Mouse (Mus musculus) lung, postnatal 0 days (tissue): ENCODE data around the gene Ackr1. TPM values are rescaled to one million over a fixed set of nuclear protein-coding genes. Genes with fewer than 3 reads are reported as not detected.

Experiments used
- ATAC-seq: fragments of 200-750 bp; cut with Nextera tagmentation; 2 replicates; pipeline ENCODE4 v1.8.0; 2017; ENCODE audit warnings: moderate library complexity
- DNase-seq: peaks from one replicate; pipeline ENCODE4 v3.0.0-alpha.2; 2016; ENCODE audit warnings: low spot score
- H3K27ac ChIP-seq: fragments of 300-500 bp; sonication (generic); 2 replicates; pipeline ENCODE4 v1.5.1; 2014; ENCODE audit warnings: antibody characterized with exemption, mild to moderate bottlenecking, low read length, mixed read lengths
- H3K27me3 ChIP-seq: fragments of 300-500 bp; sonication (generic); replicated peaks from 2 replicates; pipeline ENCODE4 v1.6.1; 2014; ENCODE audit warnings: low read length, mixed read lengths; ENCODE audit not compliant: insufficient read depth
- H3K36me3 ChIP-seq: fragments of 300-500 bp; sonication (generic); 2 replicates; pipeline ENCODE4 v1.6.1; 2014; ENCODE audit warnings: low read length, mixed read lengths; ENCODE audit not compliant: insufficient read depth
- H3K4me1 ChIP-seq: fragments of 300-500 bp; sonication (generic); 2 replicates; pipeline ENCODE4 v1.6.1; 2014; ENCODE audit warnings: antibody characterized with exemption, low read depth, low read length, mixed read lengths; ENCODE audit not compliant: insufficient read depth
- H3K4me2 ChIP-seq: fragments of 300-500 bp; sonication (generic); replicated peaks from 2 replicates; pipeline ENCODE4 v1.6.1; 2014; ENCODE audit warnings: low read depth, mild to moderate bottlenecking, low read length, moderate library complexity, mixed read lengths
- H3K4me3 ChIP-seq: fragments of 300-500 bp; sonication (generic); 2 replicates; pipeline ENCODE4 v1.5.1; 2014; ENCODE audit warnings: low read depth, low read length
- H3K9ac ChIP-seq: fragments of 300-500 bp; sonication (generic); replicated peaks from 2 replicates; pipeline ENCODE4 v1.6.1; 2014; ENCODE audit warnings: low read depth, mild to moderate bottlenecking
- H3K9me3 ChIP-seq: fragments of 300-500 bp; sonication (generic); 2 replicates; pipeline ENCODE4 v1.6.1; 2016; ENCODE audit warnings: low read length, mixed read lengths
- CTCF ChIP-seq: IDR thresholded peaks from 2 replicates; pipeline ENCODE4 v1.5.1; 2016; ENCODE audit warnings: antibody characterized with exemption, mild to moderate bottlenecking
- EP300 ChIP-seq: IDR thresholded peaks from 2 replicates; pipeline ENCODE4 v1.6.1; 2016; ENCODE audit warnings: antibody characterized with exemption, mild to moderate bottlenecking, control low read depth
- WGBS: fragments of 180-500 bp; shearing (Covaris S2); extraction: QIAGEN DNeasy Blood & Tissue Kit; methylation state at CpG from one replicate; pipeline ENCODE4 v1.1.7; 2014; 5-methylcytosine and 5-hydroxymethylcytosine counted together
- polyA plus RNA-seq: library from polyadenylated mRNA; unstranded; fragments of >200 nt; fragmentation: Nextera tagmentation; extraction: Ambion mirVana; gene quantifications from 2 replicates; pipeline ENCODE4 v1.2.1, GENCODE M21; 2015

The Ackr1 gene
- 0.36 and 0.70 TPM in 2 replicates for polyA plus RNA-seq

GRCm38 (mm10) chr1:173333312-173334253, at the start of gene Ackr1:
Gene Ackr1 (minus strand): TSS chr1:173333750.
- WGBS, result 33% methylated on average over 9 of the region's 9 CpGs
- no peaks in the 10 kb centered on the region for H3K4me1 ChIP-seq
- H3K27me3 ChIP-seq, result no peaks in the 10 kb centered on the region
- DNase-seq (no peak), ATAC-seq (peak; percentile 46)
- H3K9ac ChIP-seq, result no peak within 1 kb of the TSS
- TF ChIP-seq CTCF, result no peak
- TF ChIP-seq EP300, result no peak
- H3K4me3 ChIP-seq, result no peak within 1 kb of the TSS
- no peak within 1 kb of the TSS for H3K4me2 ChIP-seq
- no peaks in the 10 kb centered on the region for H3K36me3 ChIP-seq
- no peak within 1 kb of the TSS for H3K27ac ChIP-seq
- H3K9me3 ChIP-seq, result no peaks in the 10 kb centered on the region

- TF ChIP-seq EP300 (no peak), CTCF (no peak)
- Histone ChIP-seq H3K4me3 (no peak overlapping the region), H3K4me2 (no peak overlapping the region), H3K9me3 (no peaks in the 10 kb centered on the region), H3K36me3 (no peaks in the 10 kb centered on the region), H3K9ac (no peak overlapping the region), H3K27me3 (no peaks in the 10 kb centered on the region), H3K27ac (no peak overlapping the region), H3K4me1 (no peaks in the 10 kb centered on the region)
- DNase-seq, result no peak
- 80% methylated on average over 6 of the region's 6 CpGs for WGBS
- no peak for ATAC-seq
Observed at GRCm38 (mm10) chr1:173381436-173381835, 47.9 kb upstream of the Ackr1 start.

- DNase-seq (peak; percentile 25), ATAC-seq (no peak)
- no peaks in the 10 kb centered on the region for H3K36me3 ChIP-seq
- H3K9ac ChIP-seq, result no peak overlapping the region
- WGBS, result 33% methylated on average over 13 of the region's 13 CpGs
- no peaks in the 10 kb centered on the region for H3K27me3 ChIP-seq
- H3K4me3 ChIP-seq, result no peak overlapping the region
- no peak overlapping the region for H3K27ac ChIP-seq
- H3K4me2 ChIP-seq, result no peak overlapping the region
- TF ChIP-seq EP300 (no peak), CTCF (peak; percentile 79)
- no peaks in the 10 kb centered on the region for H3K4me1 ChIP-seq
- no peaks in the 10 kb centered on the region for H3K9me3 ChIP-seq
Observed at GRCm38 (mm10) chr1:173377380-173378112, 44.0 kb upstream of the Ackr1 start.

- no peaks in the 10 kb centered on the region for H3K27me3 ChIP-seq
Observed at GRCm38 (mm10) chr1:173374020-173374419, 40.5 kb upstream of the Ackr1 start.

GRCm38 (mm10) chr1:173371586-173371985, 38.0 kb upstream of the Ackr1 start:
- ATAC-seq, result no peak
- Histone ChIP-seq H3K4me3 (no peak overlapping the region), H3K4me2 (no peak overlapping the region), H3K9ac (no peak overlapping the region), H3K36me3 (no peaks in the 10 kb centered on the region), H3K27me3 (peaks cover 17% of the 10 kb centered on the region), H3K9me3 (no peaks in the 10 kb centered on the region), H3K4me1 (no peaks in the 10 kb centered on the region), H3K27ac (no peak overlapping the region)
- DNase-seq, result no peak
- 69% methylated on average over 6 of the region's 6 CpGs for WGBS
- no peak for TF ChIP-seq EP300
- TF ChIP-seq CTCF, result no peak

More at GRCm38 (mm10) chr1:173374020-173374419, 40.5 kb upstream of the Ackr1 start:
- H3K4me2 ChIP-seq, result no peak overlapping the region
- no peaks in the 10 kb centered on the region for H3K4me1 ChIP-seq
- no peak overlapping the region for H3K9ac ChIP-seq
- WGBS, result 74% methylated on average over 7 of the region's 7 CpGs
- no peaks in the 10 kb centered on the region for H3K9me3 ChIP-seq
- TF ChIP-seq CTCF (no peak), EP300 (no peak)
- DNase-seq (no peak), ATAC-seq (no peak)
- no peak overlapping the region for H3K27ac ChIP-seq
- no peak overlapping the region for H3K4me3 ChIP-seq
- no peaks in the 10 kb centered on the region for H3K36me3 ChIP-seq

GRCm38 (mm10) chr1:173370456-173370855, 36.9 kb upstream of the Ackr1 start:
- no peaks in the 10 kb centered on the region for H3K9me3 ChIP-seq

More at GRCm38 (mm10) chr1:173370456-173370855, 36.9 kb upstream of the Ackr1 start:
- WGBS, result 65% methylated on average over 6 of the region's 6 CpGs
- no peak overlapping the region for H3K27ac ChIP-seq
- H3K4me3 ChIP-seq, result no peak overlapping the region
- ATAC-seq (no peak), DNase-seq (no peak)
- no peak overlapping the region for H3K4me2 ChIP-seq
- H3K36me3 ChIP-seq, result no peaks in the 10 kb centered on the region
- peaks cover 25% of the 10 kb centered on the region for H3K27me3 ChIP-seq
- no peak overlapping the region for H3K9ac ChIP-seq
- no peak for TF ChIP-seq EP300
- TF ChIP-seq CTCF, result no peak
- H3K4me1 ChIP-seq, result no peaks in the 10 kb centered on the region
